Mouse (Mus musculus) heart, embryonic 12.5 days (tissue): ENCODE results near the gene Bbs4. TPM values are rescaled to one million over a fixed set of nuclear protein-coding genes. Genes with fewer than 3 reads are reported as not detected.

Experiments
- ATAC-seq: fragments of 200-750 bp; cut with Nextera tagmentation; 2 replicates; pipeline ENCODE4 v1.8.0; 2017; ENCODE audit warnings: moderate TSS enrichment, moderate library complexity; ENCODE audit not compliant: insufficient number of reproducible peaks, low FRiP score
- H3K27ac ChIP-seq: fragments of 300-500 bp; sonication (generic); 2 replicates; pipeline ENCODE4 v1.5.1; 2016; ENCODE audit warnings: mild to moderate bottlenecking, moderate library complexity; ENCODE audit not compliant: poor library complexity, severe bottlenecking
- H3K27me3 ChIP-seq: fragments of 300-500 bp; sonication (generic); replicated peaks from 2 replicates; pipeline ENCODE4 v1.6.1; 2016; ENCODE audit warnings: mild to moderate bottlenecking, moderate library complexity
- H3K36me3 ChIP-seq: fragments of 300-500 bp; sonication (generic); 2 replicates; pipeline ENCODE4 v1.6.1; 2016; ENCODE audit warnings: mild to moderate bottlenecking, moderate library complexity
- H3K4me1 ChIP-seq: fragments of 300-500 bp; sonication (generic); replicated peaks from 2 replicates; pipeline ENCODE4 v1.6.1; 2016; ENCODE audit warnings: mild to moderate bottlenecking
- H3K4me2 ChIP-seq: fragments of 300-500 bp; sonication (generic); 2 replicates; pipeline ENCODE4 v1.6.1; 2016; ENCODE audit warnings: mild to moderate bottlenecking, moderate library complexity
- H3K4me3 ChIP-seq: fragments of 300-500 bp; sonication (generic); 2 replicates; pipeline ENCODE4 v1.5.1; 2016; ENCODE audit warnings: mild to moderate bottlenecking
- H3K9ac ChIP-seq: fragments of 300-500 bp; sonication (generic); 2 replicates; pipeline ENCODE4 v1.6.1; 2016; ENCODE audit warnings: mild to moderate bottlenecking, moderate library complexity
- H3K9me3 ChIP-seq: fragments of 300-500 bp; sonication (generic); replicated peaks from 2 replicates; pipeline ENCODE4 v1.6.1; 2016; ENCODE audit warnings: mild to moderate bottlenecking, moderate library complexity
- WGBS: fragments of 180-500 bp; shearing (Covaris S2); methylation state at CpG from one replicate; pipeline ENCODE4 v1.1.7; 2016; 5-methylcytosine and 5-hydroxymethylcytosine counted together
- polyA plus RNA-seq: library from polyadenylated mRNA; unstranded; fragments of >200 nt; fragmentation: Nextera tagmentation; extraction: Ambion mirVana; gene quantifications from 2 replicates; pipeline ENCODE4 v1.2.1, GENCODE M21; 2016

Gene Bbs4
- polyA plus RNA-seq, 1 experiment from 2014 or later: 6.6 TPM

DNA sequence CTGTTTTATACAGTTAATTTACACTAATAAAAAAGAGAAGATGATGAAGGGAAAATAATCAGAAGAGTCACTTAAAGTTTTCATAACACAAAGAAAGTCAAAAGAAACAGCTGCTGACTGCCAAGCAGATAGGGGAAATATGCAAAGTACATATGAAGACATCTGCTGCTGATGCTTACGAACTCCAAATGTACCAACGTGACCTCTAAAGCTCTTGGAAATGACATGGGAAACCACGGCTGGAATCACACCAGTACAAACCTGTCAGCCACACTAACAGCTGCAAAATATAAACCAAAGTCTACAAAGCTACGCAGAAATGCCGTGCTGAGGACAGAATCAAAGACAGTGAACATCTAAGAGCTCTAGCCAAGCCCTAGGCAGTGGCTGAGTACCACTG is 14.2 kb downstream of the Bbs4 start:
- no peaks in the 10 kb centered on the region for H3K27me3 ChIP-seq
- no peak overlapping the region for H3K9ac ChIP-seq
- H3K4me3 ChIP-seq: no peak overlapping the region
- no peak for ATAC-seq
- peaks cover 3% of the 10 kb centered on the region; the same call in 1 of the 2 replicates for H3K9me3 ChIP-seq
- no peak overlapping the region for H3K4me2 ChIP-seq
- H3K36me3 ChIP-seq: peaks cover 19% of the 10 kb centered on the region
- H3K4me1 ChIP-seq: no peaks in the 10 kb centered on the region
- no peak overlapping the region for H3K27ac ChIP-seq
- WGBS: 87% methylated on average over 5 of the region's 5 CpGs

DNA sequence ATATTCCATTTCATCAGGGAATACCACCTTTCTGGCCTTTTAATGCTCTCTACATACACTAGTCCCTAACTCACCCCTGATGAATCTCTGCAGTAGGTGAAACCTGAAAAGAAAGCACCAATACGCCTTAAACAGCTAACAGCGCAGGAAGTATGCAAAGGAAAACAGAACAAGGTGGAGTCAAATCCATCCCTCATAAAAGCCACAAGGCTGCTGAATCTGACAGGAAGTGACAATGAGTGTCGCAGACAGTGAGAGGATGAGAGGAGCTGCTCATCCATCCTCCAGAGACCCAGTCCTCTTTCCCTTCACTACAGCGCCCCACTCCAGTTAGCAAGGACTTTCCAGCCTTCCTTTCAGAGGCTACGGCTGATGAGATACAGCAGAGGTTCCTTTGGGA is 14.9 kb downstream of the Bbs4 start:
- H3K27ac ChIP-seq: no peak overlapping the region
- no peak for ATAC-seq
- WGBS: 77% methylated on average over 5 of the region's 5 CpGs

DNA sequence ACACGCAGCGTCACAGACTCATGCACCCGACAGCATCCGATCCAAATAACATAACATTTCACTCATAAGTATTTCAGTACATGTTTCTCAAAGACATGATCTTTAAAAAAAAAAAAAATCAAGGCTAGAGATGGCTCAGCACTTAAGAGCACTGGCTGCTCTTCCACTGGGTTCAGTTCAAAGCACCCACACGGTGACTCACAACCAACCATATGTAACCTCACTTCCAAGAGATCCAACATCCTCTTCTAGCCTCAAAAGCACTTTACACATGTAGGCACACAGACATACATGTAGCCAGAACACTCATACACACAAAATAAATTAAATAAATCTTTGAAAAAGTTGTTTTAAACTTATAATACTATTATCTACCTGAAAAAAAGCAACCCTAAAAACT is 15.4 kb downstream of the Bbs4 start:
- Histone ChIP-seq H3K36me3 (peaks cover 24% of the 10 kb centered on the region), H3K9me3 (peaks cover 3% of the 10 kb centered on the region; the same call in 1 of the 2 replicates), H3K4me2 (no peak overlapping the region), H3K27me3 (no peaks in the 10 kb centered on the region), H3K4me3 (no peak overlapping the region), H3K27ac (no peak overlapping the region), H3K4me1 (no peaks in the 10 kb centered on the region), H3K9ac (no peak overlapping the region)
- WGBS: 89% methylated on average over 5 of the region's 5 CpGs
- no peak for ATAC-seq

More for the DNA sequence above, 14.9 kb downstream of the Bbs4 start:
- Histone ChIP-seq H3K4me3 (no peak overlapping the region), H3K36me3 (peaks cover 20% of the 10 kb centered on the region), H3K9me3 (peaks cover 3% of the 10 kb centered on the region; the same call in 1 of the 2 replicates), H3K4me2 (no peak overlapping the region), H3K9ac (no peak overlapping the region), H3K27me3 (no peaks in the 10 kb centered on the region), H3K4me1 (no peaks in the 10 kb centered on the region)

DNA sequence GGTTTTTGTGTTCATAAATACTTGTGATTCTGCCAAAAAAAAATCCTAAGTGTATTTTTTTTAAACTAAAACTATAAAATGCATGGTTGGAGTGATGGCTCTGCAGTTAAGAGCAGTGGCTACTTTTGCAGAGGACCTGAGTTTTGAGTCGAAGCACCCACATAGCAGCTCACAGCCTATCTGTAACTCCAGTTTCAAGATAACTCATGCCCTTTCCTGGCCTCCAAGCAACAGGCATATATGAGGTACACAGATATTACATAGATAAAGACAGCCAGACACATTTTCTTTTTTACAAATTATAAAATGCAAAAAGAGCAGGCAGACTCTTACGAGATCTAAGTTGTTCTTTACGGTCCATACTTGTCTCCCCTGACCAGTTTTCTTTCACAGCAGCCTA is 16.8 kb downstream of the Bbs4 start:
- H3K9ac ChIP-seq: no peak overlapping the region
- 83% methylated on average over 3 of the region's 3 CpGs for WGBS
- peaks cover 2% of the 10 kb centered on the region; the same call in 1 of the 2 replicates for H3K9me3 ChIP-seq
- no peak overlapping the region for H3K4me3 ChIP-seq
- H3K4me2 ChIP-seq: no peak overlapping the region
- H3K36me3 ChIP-seq: peaks cover 27% of the 10 kb centered on the region
- no peak overlapping the region for H3K27ac ChIP-seq
- H3K27me3 ChIP-seq: no peaks in the 10 kb centered on the region
- H3K4me1 ChIP-seq: no peaks in the 10 kb centered on the region
- no peak for ATAC-seq

DNA sequence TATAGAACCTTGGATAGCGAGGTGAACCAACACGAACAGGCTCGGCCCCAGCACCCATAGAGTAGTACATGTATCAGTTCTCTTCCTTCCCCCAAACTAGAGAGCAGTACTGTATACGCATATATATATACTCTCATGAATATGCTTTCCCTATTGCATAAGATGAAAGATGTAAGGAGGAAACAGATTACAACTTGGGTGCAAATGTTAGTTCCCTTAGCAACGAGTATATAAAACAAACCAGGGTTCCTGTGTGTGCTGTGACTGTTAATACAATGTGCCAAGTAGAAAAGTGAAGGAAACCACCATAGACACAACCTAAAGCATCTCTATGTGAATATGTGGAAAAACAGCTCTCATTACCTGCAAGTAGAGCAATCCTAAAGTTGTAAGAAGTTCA is 23.3 kb downstream of the Bbs4 start:
- no peak for ATAC-seq
- no peaks in the 10 kb centered on the region for H3K9me3 ChIP-seq
- 88% methylated on average over 5 of the region's 5 CpGs for WGBS
- no peaks in the 10 kb centered on the region for H3K4me1 ChIP-seq
- H3K9ac ChIP-seq: no peak overlapping the region
- no peaks in the 10 kb centered on the region for H3K27me3 ChIP-seq
- H3K27ac ChIP-seq: no peak overlapping the region
- H3K36me3 ChIP-seq: peaks cover 30% of the 10 kb centered on the region
- H3K4me2 ChIP-seq: no peak overlapping the region
- no peak overlapping the region for H3K4me3 ChIP-seq

DNA sequence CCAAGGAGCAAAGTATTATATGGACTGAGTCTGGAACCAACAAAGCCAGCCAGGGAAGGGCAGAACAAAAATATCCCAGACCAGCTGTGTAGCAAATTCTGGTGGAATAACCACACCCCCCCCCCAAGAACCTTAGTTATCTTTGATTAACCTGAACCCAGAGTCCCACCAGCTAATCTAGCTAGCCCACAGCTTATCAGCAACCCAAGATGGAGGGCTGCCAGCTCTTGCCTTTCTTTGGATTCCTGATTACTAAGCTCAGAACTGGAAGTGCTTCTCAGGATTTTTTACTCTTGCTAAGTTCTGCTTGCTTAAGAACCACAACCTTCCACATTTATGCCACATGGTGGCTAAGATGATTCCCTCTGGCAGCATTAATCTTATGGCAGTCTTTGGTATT is 29.0 kb downstream of the Bbs4 start:
- H3K4me3 ChIP-seq: no peak overlapping the region
- no peak for ATAC-seq
- H3K36me3 ChIP-seq: peaks cover 42% of the 10 kb centered on the region
- no peak overlapping the region for H3K27ac ChIP-seq
- no peak overlapping the region for H3K4me2 ChIP-seq
- H3K27me3 ChIP-seq: no peaks in the 10 kb centered on the region
- peaks cover 13% of the 10 kb centered on the region; the same call in 1 of the 2 replicates for H3K4me1 ChIP-seq
- H3K9ac ChIP-seq: no peak overlapping the region
- H3K9me3 ChIP-seq: no peaks in the 10 kb centered on the region

DNA sequence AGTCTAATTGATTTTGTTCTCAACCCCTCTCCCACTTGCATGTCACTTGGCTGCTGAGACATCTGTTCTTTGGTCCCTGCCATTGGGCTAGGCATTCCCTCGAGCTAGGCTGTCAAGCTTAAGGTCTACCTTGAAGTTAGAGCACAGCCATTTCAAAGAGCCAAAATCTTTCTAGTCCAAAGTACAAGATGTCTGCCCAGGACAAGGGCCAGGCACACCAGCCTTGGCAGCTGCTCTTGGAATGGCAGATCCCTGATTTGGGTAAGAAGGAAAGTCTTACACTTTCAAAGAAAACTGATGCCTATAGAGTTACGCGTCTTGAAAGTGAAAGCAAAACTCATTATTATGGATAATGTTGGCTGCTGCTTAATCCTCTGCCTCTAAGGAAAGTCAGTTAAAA is 37.1 kb downstream of the Bbs4 start:
- WGBS: 92% methylated on average over 3 of the region's 3 CpGs

DNA sequence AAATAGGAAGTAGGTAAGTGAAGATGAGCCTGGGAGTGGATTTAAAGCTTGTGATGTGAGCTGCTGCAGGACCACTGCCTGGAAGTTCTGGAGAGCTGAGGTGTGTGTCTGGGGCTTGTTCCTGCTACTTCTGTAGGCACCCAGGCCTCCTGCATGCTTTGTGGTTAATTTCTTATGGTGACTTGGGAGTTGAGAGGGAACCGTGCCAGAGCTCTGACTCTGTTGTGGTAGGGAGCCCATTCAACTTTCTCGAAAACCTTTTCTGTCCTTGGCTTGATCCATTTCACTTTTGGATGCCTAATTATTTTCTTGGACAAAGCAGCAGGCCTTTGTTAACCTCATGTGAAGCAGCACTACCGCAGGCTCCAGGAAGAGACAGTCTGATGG is 42.0 kb downstream of the Bbs4 start:
- Histone ChIP-seq H3K27ac (no peak overlapping the region), H3K36me3 (peaks cover 78% of the 10 kb centered on the region)

More for the DNA sequence above, 37.1 kb downstream of the Bbs4 start:
- ATAC-seq: no peak
- no peaks in the 10 kb centered on the region for H3K27me3 ChIP-seq
- H3K9ac ChIP-seq: no peak overlapping the region
- H3K4me1 ChIP-seq: no peaks in the 10 kb centered on the region
- no peaks in the 10 kb centered on the region for H3K9me3 ChIP-seq
- no peak overlapping the region for H3K4me3 ChIP-seq
- H3K27ac ChIP-seq: no peak overlapping the region
- H3K36me3 ChIP-seq: peaks cover 53% of the 10 kb centered on the region
- no peak overlapping the region for H3K4me2 ChIP-seq

DNA sequence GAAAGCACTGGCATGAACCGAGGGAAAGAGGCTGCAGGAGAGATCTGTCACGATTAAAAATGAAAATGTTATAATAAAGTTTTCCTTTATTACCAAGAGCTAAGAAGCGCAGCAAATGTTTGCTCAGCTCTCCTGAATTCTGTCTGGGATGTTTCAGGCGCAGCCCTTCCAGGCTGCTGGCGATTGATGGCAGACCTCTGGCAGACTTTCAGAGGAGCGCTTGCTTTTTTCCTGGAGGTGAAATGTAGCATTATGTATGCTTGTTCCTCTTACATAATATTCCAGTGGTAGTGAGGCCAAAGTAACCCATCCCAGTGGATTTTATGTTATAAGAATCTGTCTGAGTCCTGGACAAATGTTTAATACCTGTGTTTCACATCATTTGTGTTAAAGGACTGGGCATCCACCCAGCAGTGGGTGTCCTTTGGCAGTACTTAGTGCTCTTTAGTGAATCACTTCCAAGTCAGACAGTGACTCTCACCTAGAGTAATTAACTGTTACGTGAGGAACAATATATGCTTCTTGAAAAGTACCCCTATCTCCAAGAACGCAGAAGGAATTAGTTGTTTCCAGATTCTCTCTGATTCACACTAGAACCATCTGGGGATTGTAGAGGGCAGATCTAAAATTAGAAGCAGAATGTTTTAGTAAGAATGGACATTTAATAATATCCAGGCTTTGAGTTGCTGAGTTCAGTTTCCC is 42.6 kb downstream of the Bbs4 start:
- ATAC-seq: no peak
- Histone ChIP-seq H3K27ac (no peak overlapping the region), H3K27me3 (no peaks in the 10 kb centered on the region), H3K9ac (no peak overlapping the region), H3K4me2 (no peak overlapping the region), H3K9me3 (no peaks in the 10 kb centered on the region), H3K4me3 (no peak overlapping the region), H3K36me3 (peaks cover 80% of the 10 kb centered on the region), H3K4me1 (no peaks in the 10 kb centered on the region)
- WGBS: 86% methylated on average over 8 of the region's 8 CpGs

More for the DNA sequence above, 42.0 kb downstream of the Bbs4 start:
- Histone ChIP-seq H3K9ac (no peak overlapping the region), H3K4me3 (no peak overlapping the region), H3K9me3 (no peaks in the 10 kb centered on the region), H3K4me1 (no peaks in the 10 kb centered on the region), H3K4me2 (no peak overlapping the region), H3K27me3 (no peaks in the 10 kb centered on the region)
- 90% methylated on average over 3 of the region's 3 CpGs for WGBS
- no peak for ATAC-seq

DNA sequence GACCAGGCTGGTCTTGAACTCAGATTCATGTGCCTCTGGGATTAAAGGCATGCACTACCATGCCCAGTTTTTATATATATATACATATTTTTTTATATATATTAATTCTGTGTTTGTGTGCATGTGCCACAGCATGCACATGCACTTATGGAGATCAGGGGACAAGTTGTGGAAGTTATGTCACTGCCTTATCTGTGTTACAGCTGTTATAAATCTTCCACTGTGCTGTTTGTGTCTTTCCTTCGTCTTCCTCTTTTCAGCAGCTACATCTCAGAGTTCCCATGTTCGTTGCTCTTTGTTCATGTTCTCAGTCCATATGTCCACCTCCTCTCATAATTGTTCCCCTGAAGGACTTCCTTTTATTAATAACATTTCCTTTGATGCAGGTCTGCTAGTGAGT is 45.4 kb downstream of the Bbs4 start:
- H3K9ac ChIP-seq: no peak overlapping the region
- 79% methylated on average over 2 of the region's 2 CpGs for WGBS
- H3K36me3 ChIP-seq: peaks cover 75% of the 10 kb centered on the region
- H3K9me3 ChIP-seq: no peaks in the 10 kb centered on the region
- no peak for ATAC-seq
- H3K4me1 ChIP-seq: no peaks in the 10 kb centered on the region
- H3K27me3 ChIP-seq: no peaks in the 10 kb centered on the region
- H3K4me3 ChIP-seq: no peak overlapping the region
- no peak overlapping the region for H3K4me2 ChIP-seq
- H3K27ac ChIP-seq: no peak overlapping the region

DNA sequence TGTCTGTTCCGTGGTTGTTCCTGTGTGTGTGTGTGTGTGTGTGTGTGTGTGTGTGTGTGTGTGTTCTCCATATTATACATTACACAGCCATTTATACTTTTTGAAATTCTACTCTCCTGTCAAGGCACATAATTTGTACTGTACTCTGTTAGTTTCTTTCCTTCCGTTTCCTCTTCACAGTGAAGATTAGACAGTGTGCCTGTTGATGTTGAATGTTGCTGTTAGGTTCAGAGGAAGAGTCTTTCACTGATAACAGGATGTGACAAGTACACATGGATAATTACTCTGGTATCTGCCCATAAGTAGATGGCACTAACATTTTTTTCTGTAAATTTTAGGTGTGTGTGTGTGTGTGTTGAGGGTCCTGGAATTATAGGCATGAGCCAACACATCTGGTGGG is 56.9 kb downstream of the Bbs4 start:
- H3K4me2 ChIP-seq: no peak overlapping the region
- no peaks in the 10 kb centered on the region for H3K9me3 ChIP-seq
- H3K4me1 ChIP-seq: peaks cover 5% of the 10 kb centered on the region; the same call in 1 of the 2 replicates
- H3K27me3 ChIP-seq: no peaks in the 10 kb centered on the region
- H3K9ac ChIP-seq: no peak overlapping the region
- ATAC-seq: no peak
- H3K27ac ChIP-seq: no peak overlapping the region
- peaks cover 30% of the 10 kb centered on the region for H3K36me3 ChIP-seq
- no peak overlapping the region for H3K4me3 ChIP-seq
- 58% methylated on average over 2 of the region's 2 CpGs for WGBS

DNA sequence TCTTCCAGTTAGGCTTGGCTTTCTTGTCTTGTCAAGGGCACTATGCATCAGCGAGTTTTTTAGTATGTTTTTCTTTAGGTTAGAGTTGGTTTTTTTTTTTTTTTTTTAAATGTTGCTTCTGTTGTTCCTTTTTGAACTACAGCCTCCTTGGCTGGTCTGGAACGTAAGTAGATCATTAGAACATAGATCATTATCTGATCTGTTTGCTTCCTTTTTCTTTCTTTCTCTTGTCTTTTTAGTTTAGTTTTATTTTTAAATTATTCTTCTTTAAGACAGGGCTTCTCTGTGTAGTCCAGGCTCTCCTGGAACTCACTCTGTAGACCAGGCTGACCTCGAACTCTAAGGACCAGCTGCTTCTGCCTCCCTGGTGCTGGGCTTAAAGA is 60.8 kb downstream of the Bbs4 start:
- Histone ChIP-seq H3K4me2 (peak overlapping the region; percentile 85), H3K36me3 (peaks cover 2% of the 10 kb centered on the region; the same call in 1 of the 2 replicates), H3K27me3 (no peaks in the 10 kb centered on the region), H3K9ac (no peak overlapping the region), H3K27ac (no peak overlapping the region), H3K9me3 (no peaks in the 10 kb centered on the region), H3K4me3 (peak overlapping the region; percentile 95), H3K4me1 (peaks cover 27% of the 10 kb centered on the region)
- no peak for ATAC-seq
- WGBS: 39% methylated on average over 3 of the region's 3 CpGs
